Mouse (Mus musculus) forebrain, embryonic 15.5 days (tissue): Measurements from ENCODE around the gene Flt1. TPM values are rescaled to one million over a fixed set of nuclear protein-coding genes. Genes with fewer than 3 reads are reported as not detected.
"Not testable (repeated sequence)": the region's sequence is repeated elsewhere in the genome, so short reads cannot be mapped to it uniquely, and the experiment has no call there.

Experiments used
- ATAC-seq: fragments of 200-750 bp; cut with Nextera tagmentation; replicated peaks from 2 replicates; pipeline ENCODE4 v1.8.0; 2017; ENCODE audit warnings: mild to moderate bottlenecking, moderate TSS enrichment, moderate library complexity
- H3K27ac ChIP-seq: fragments of 300-500 bp; sonication (generic); replicated peaks from 2 replicates; pipeline ENCODE4 v1.5.1; 2015; ENCODE audit warnings: mild to moderate bottlenecking, inconsistent platforms
- H3K27me3 ChIP-seq: fragments of 300-500 bp; sonication (generic); 2 replicates; pipeline ENCODE4 v1.6.1; 2015; ENCODE audit warnings: inconsistent platforms
- H3K36me3 ChIP-seq: fragments of 300-500 bp; sonication (generic); 2 replicates; pipeline ENCODE4 v1.6.1; 2015; ENCODE audit warnings: mild to moderate bottlenecking, inconsistent platforms
- H3K4me1 ChIP-seq: fragments of 300-500 bp; sonication (generic); 2 replicates; pipeline ENCODE4 v1.6.1; 2015; ENCODE audit warnings: inconsistent platforms
- H3K4me2 ChIP-seq: fragments of 300-500 bp; sonication (generic); replicated peaks from 2 replicates; pipeline ENCODE4 v1.6.1; 2015; ENCODE audit warnings: mild to moderate bottlenecking, inconsistent platforms
- H3K4me3 ChIP-seq: fragments of 300-500 bp; sonication (generic); 2 replicates; pipeline ENCODE4 v1.5.1; 2015; ENCODE audit warnings: mild to moderate bottlenecking, inconsistent platforms
- H3K9ac ChIP-seq: fragments of 300-500 bp; sonication (generic); replicated peaks from 2 replicates; pipeline ENCODE4 v1.6.1; 2015; ENCODE audit warnings: mild to moderate bottlenecking, inconsistent platforms
- H3K9me3 ChIP-seq: fragments of 300-500 bp; sonication (generic); 2 replicates; pipeline ENCODE4 v1.6.1; 2016; ENCODE audit warnings: inconsistent platforms
- WGBS: fragments of 180-500 bp; shearing (Covaris S2); methylation state at CpG from one replicate; pipeline ENCODE4 v1.1.7; 2015; ENCODE audit warnings: mixed read lengths; 5-methylcytosine and 5-hydroxymethylcytosine counted together
- polyA plus RNA-seq: library from polyadenylated mRNA; unstranded; fragments of >200 nt; fragmentation: Nextera tagmentation; extraction: Ambion mirVana; gene quantifications from 2 replicates; pipeline ENCODE4 v1.2.1, GENCODE M21; 2015

The Flt1 gene
- polyA plus RNA-seq, 1 experiment from 2014 or later: 10.7 TPM

DNA sequence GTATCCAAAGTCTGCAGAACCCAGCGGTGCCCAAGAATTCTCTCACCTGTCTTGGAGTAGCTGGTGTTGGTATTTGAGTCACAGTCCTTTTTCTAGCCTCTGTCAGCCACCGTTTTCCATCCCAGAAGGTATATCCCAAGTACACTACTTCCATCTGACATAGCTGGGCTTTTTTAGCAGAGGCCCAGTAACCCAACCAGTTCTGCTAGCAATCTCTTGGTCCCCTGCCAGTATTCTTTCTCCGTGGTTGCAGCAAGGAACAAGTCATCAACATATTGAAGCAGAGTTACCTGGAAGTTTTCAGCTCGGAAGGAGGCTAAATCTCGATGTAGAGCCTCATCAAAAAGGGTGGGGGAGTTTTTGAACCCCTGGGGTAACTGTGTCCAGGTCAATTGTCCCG lies 168.2 kb downstream of the Flt1 start:
- not testable (repeated sequence) for H3K9ac ChIP-seq, H3K27me3 ChIP-seq, H3K4me2 ChIP-seq, H3K4me1 ChIP-seq, H3K27ac ChIP-seq, H3K9me3 ChIP-seq, ATAC-seq, H3K36me3 ChIP-seq, H3K4me3 ChIP-seq
- 76% methylated on average over 6 of the region's 6 CpGs for WGBS

DNA sequence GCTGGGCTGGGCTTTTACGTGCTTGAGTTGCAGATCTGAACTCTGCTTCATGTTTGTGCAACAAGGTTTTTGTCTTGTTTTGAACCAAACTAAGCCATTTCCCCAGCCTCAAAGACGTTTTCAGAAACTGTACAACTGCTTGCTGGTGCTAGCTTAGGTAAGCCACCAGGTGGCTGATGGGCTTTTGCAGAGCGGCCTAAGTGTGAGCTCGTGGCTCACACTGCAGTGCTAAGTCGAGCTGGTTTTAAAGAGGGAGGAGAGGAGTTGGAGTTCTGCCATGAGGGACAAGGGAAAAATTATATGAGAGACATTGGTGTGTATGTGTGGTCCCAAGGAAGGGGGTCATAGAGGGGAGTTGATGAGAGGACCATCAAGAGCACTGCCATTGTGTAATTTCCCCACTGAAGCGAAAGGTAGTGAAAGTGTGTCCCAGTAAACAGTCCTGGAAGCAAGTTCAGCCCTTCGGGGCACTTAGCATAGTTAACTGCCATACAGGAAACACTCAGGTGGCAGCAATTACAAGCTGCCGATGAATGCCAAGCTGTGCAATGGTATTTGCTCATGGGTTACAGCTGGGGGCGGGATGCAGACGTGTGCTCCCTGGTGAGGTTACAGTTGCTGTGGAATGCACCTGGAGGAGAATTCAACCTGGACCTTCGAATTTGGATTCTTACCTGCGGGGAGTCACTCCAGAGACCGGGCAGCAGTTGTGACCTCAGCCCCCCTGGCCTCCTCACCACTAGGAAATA lies 173.8 kb downstream of the Flt1 start:
- Histone ChIP-seq H3K9ac (no peak overlapping the region), H3K4me2 (no peak overlapping the region), H3K27ac (no peak overlapping the region), H3K36me3 (peaks cover 23% of the 10 kb centered on the region), H3K4me3 (no peak overlapping the region), H3K27me3 (no peaks in the 10 kb centered on the region), H3K4me1 (no peaks in the 10 kb centered on the region), H3K9me3 (no peaks in the 10 kb centered on the region)
- 86% methylated on average over 13 of the region's 13 CpGs for WGBS
- no peak for ATAC-seq

DNA sequence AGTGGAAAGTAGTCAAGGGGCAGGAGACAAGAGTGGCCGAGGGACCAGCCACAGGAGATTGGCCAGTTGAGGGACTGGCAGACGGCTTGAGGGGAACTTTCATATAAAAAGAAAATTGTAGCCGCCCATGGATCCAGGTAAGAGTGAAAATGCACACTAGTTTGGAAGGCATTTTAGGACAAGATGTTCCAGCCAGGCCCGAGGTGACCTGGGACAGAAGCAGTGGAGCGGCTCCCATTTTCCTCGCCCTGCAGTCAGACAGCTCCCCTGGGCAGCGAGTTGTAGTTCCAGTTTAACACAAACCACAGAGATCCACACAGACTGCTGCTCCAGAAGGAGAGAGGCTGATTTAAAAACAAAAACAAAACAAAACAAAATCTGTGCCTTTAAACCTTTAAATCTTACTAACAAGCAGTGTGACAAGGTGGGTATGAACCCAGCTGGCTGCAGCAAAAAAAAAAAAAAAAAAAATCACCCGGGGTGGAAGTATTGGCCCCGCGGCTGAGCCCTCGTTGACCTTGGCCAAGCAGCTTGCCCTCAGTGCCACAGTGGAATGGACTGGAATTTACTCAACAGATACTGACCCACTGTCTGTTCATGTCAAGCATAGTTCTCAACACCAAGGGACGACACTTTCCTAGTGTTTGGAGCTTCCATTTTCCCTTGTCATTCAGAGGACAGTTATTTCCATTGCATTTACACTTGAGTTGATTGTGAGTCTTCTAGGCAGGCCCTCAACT lies 176.6 kb downstream of the Flt1 start:
- ATAC-seq: no peak
- Histone ChIP-seq H3K27me3 (no peaks in the 10 kb centered on the region), H3K4me2 (no peak overlapping the region), H3K4me3 (no peak overlapping the region), H3K9ac (no peak overlapping the region), H3K4me1 (no peaks in the 10 kb centered on the region), H3K36me3 (peaks cover 34% of the 10 kb centered on the region), H3K27ac (no peak overlapping the region), H3K9me3 (no peaks in the 10 kb centered on the region)
- WGBS: 89% methylated on average over 12 of the region's 12 CpGs

DNA sequence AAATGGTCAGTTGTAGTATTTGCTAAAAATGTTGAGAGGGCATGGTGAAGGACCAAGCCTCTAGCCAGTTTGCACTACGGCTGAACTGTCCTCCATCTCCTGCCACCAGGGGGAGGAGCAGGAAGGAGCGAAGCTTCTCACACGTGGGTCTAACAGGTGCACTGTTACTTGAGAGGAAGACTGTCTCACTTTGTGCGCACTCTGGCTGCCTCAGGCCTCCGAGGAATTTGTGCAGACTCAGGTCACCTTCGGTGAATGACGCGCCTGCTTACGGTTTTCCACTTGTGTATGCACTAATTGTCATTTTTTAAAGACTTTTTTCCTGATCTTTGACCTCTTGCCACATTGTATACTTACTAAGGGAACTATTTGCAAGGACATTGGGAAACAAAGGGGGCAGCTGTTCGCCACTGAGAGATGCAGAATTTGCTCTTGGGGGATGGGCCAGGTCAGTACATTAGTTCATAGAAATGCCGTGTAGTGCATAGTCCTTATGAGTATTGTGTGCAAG lies 180.0 kb downstream of the Flt1 start:
- peaks cover 46% of the 10 kb centered on the region for H3K36me3 ChIP-seq
- 68% methylated on average over 11 of the region's 11 CpGs for WGBS
- no peaks in the 10 kb centered on the region for H3K4me1 ChIP-seq
- H3K4me2 ChIP-seq: no peak overlapping the region
- no peak for ATAC-seq
- no peak overlapping the region for H3K4me3 ChIP-seq
- no peak overlapping the region for H3K27ac ChIP-seq
- no peaks in the 10 kb centered on the region for H3K27me3 ChIP-seq
- no peaks in the 10 kb centered on the region for H3K9me3 ChIP-seq
- H3K9ac ChIP-seq: no peak overlapping the region

DNA sequence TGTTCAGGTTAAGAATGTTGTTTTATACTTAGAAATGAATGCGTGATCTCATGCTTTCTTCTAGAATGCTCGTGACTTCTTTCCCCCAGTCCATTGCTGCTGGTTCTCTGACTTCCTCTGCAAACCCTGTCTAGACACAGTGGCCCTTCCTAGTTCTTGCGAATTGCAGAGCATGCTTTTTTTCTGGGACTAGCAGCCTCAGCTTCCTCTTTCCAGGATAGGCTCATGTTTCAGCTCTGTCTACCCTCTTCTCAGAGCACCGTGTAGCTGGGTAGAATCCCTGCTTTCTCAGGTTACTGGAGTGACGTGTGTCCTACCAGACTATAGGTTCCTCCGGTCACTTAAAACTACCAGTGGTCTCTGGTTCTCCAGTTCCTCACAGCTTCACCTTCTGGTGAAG lies 183.5 kb downstream of the Flt1 start:
- Histone ChIP-seq H3K4me1 (no peaks in the 10 kb centered on the region), H3K4me3 (no peak overlapping the region), H3K4me2 (no peak overlapping the region), H3K36me3 (peaks cover 40% of the 10 kb centered on the region), H3K27ac (no peak overlapping the region), H3K9me3 (no peaks in the 10 kb centered on the region), H3K9ac (no peak overlapping the region), H3K27me3 (no peaks in the 10 kb centered on the region)
- WGBS: 91% methylated on average over 6 of the region's 6 CpGs
- ATAC-seq: no peak

DNA sequence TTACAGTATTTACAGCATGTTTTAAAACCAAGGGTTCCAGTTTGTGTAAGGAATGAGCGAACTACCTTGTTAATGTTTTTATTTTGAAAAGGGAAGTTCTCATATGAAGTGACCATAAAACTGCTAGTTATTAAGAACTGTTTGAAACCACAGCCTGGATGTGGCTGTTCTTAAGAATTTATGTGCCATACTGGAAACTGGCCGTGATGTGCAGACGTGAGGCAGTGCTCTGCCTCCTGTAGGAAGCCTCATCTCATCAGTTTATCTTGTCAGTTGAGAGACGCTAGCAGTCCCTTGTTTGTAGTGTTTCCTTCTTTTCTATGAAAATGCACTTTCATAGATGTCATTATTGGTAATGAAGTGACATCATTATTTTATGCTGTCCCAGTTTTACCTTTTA lies 186.0 kb downstream of the Flt1 start:
- ATAC-seq: no peak
- Histone ChIP-seq H3K36me3 (peaks cover 35% of the 10 kb centered on the region), H3K9ac (no peak overlapping the region), H3K27me3 (no peaks in the 10 kb centered on the region), H3K4me3 (no peak overlapping the region), H3K4me2 (no peak overlapping the region), H3K9me3 (no peaks in the 10 kb centered on the region), H3K27ac (no peak overlapping the region), H3K4me1 (no peaks in the 10 kb centered on the region)
- 91% methylated on average over 4 of the region's 4 CpGs for WGBS

DNA sequence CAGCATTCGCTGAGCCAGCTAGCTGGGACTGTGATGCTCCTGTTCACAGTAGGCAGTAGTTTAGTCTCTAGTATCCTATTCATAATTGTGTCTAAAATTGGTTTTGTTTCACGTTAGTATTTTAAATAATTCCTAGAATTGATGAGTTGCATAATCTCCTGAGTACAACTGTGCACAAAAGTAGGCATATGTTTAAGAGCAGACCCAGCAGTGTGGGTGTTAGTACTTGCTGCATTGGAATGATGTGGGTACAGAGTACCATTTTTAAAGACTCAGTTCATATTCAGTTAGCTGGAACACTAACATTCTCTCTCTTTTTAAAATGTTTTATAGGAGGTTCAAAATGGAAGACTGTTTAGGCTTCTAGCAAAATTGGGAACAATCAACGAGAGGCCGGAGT lies 186.4 kb downstream of the Flt1 start:
- H3K27me3 ChIP-seq: no peaks in the 10 kb centered on the region
- no peaks in the 10 kb centered on the region for H3K9me3 ChIP-seq
- no peak overlapping the region for H3K9ac ChIP-seq
- no peaks in the 10 kb centered on the region for H3K4me1 ChIP-seq
- H3K4me3 ChIP-seq: no peak overlapping the region
- no peak for ATAC-seq
- H3K27ac ChIP-seq: no peak overlapping the region
- WGBS: 94% methylated on average over 4 of the region's 4 CpGs
- H3K36me3 ChIP-seq: peaks cover 35% of the 10 kb centered on the region
- H3K4me2 ChIP-seq: no peak overlapping the region

DNA sequence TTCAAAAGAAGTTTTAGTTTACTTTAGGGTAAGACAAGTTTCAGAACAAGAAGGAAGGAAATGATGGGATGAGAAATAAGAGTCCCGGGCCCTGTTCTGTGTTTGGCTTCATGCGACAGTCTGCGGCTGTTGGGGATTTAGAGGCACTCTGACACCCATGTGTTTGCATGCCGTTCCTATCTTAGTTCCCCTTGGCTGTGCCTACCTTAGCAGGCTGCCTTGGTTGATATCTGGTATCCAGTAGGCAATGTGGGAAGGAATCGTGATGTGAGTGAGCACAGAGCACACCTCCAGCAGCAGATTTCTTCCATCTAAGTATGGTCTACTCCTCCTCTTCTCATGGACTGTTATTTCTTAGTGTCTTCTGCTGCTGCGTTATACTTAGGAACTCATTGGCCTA lies 193.8 kb downstream of the Flt1 start:
- Histone ChIP-seq H3K36me3 (peaks cover 17% of the 10 kb centered on the region), H3K9ac (no peak overlapping the region), H3K4me3 (no peak overlapping the region), H3K27me3 (no peaks in the 10 kb centered on the region), H3K4me2 (no peak overlapping the region), H3K9me3 (no peaks in the 10 kb centered on the region), H3K4me1 (no peaks in the 10 kb centered on the region), H3K27ac (no peak overlapping the region)
- 94% methylated on average over 6 of the region's 6 CpGs for WGBS
- ATAC-seq: no peak

DNA sequence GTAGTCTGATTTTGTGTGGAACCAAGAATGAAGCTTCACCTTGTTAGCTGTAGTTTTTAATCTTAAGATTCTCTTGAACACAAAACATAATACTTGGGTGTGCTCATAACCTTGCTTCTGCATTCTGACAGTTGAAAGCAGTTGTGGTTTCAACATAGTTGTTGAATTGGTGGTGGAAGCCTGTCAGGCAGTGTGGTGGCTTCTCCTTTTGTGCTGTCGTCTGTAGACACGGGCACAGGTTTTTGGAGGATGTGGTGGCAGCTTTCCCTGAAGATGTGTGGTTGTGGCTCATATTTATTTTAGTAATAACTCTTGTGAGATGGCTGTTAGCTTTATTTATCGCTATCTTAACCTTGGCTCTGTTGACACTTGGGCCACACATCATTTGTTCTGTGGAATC lies 198.0 kb downstream of the Flt1 start:
- Histone ChIP-seq H3K9ac (no peak overlapping the region), H3K4me1 (no peaks in the 10 kb centered on the region), H3K36me3 (peaks cover 28% of the 10 kb centered on the region), H3K9me3 (no peaks in the 10 kb centered on the region), H3K4me3 (no peak overlapping the region), H3K4me2 (no peak overlapping the region), H3K27ac (no peak overlapping the region), H3K27me3 (no peaks in the 10 kb centered on the region)
- ATAC-seq: no peak
- WGBS: 92% methylated on average over 3 of the region's 3 CpGs

DNA sequence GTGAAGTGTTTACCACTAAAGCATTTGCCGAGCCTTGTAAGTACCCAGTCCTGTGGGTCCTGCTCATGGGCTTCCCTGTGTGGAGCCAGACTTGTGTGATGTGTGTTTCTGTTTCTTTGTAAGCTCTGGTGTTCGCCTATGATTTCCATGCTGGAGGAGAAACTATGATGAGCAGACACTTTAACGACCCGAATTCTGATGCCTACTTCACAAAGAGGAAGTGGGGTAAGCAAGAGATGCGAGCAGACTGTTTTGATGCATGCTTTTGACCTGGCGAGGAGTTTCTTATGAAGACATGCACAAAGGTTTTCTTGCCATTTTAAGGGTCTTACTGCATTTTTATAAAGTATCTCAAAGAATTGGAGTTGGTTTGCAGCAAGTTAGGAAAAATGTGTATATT lies 198.8 kb downstream of the Flt1 start:
- no peak for ATAC-seq
- Histone ChIP-seq H3K9ac (no peak overlapping the region), H3K4me1 (no peaks in the 10 kb centered on the region), H3K27me3 (no peaks in the 10 kb centered on the region), H3K4me3 (no peak overlapping the region), H3K27ac (no peak overlapping the region), H3K36me3 (peaks cover 31% of the 10 kb centered on the region), H3K9me3 (no peaks in the 10 kb centered on the region), H3K4me2 (no peak overlapping the region)
- 88% methylated on average over 6 of the region's 6 CpGs for WGBS
